Mouse (Mus musculus) brown adipose tissue, adult 24 weeks (tissue): Measurements from ENCODE around the gene Arhgap20. TPM values are rescaled to one million over a fixed set of nuclear protein-coding genes. Genes with fewer than 3 reads are reported as not detected.

Source experiments
- H3K27ac ChIP-seq: fragments of 200-500 bp; replicated peaks from 2 replicates; pipeline ENCODE4 v1.5.1; 2012; ENCODE audit warnings: low read depth, mild to moderate bottlenecking, low read length
- H3K4me1 ChIP-seq: fragments of 200-500 bp; 2 replicates; pipeline ENCODE4 v1.6.1; 2012; ENCODE audit warnings: low read length, mixed read lengths; ENCODE audit not compliant: control insufficient read depth, insufficient read depth, insufficient read length
- H3K4me3 ChIP-seq: fragments of 200-500 bp; 2 replicates; pipeline ENCODE4 v1.5.1; 2012; ENCODE audit warnings: low read depth, mild to moderate bottlenecking, low read length, moderate library complexity; ENCODE audit not compliant: insufficient read depth
- polyA plus RNA-seq: library from polyadenylated mRNA; stranded (reverse); fragments of >200 nt; gene quantifications from 2 replicates; pipeline ENCODE4 v1.2.4, GENCODE M21; 2012; ENCODE audit not compliant: missing spikeins, insufficient read depth, insufficient read length

Gene Arhgap20
- polyA plus RNA-seq, result 2.2 and 2.3 TPM in 2 replicates

- peak within 1 kb of the TSS; percentile 74 for H3K4me3 ChIP-seq
- no peaks in the 10 kb centered on the region for H3K4me1 ChIP-seq
- no peak within 1 kb of the TSS for H3K27ac ChIP-seq
Measured at GRCm38 (mm10) chr9:51764921-51765416, at the start of gene Arhgap20. Gene Arhgap20 (plus strand): TSS chr9:51765337.

GRCm38 (mm10) chr9:51718793-51719192, 46.3 kb upstream of the Arhgap20 start:
- Histone ChIP-seq H3K4me3 (no peak overlapping the region), H3K4me1 (no peaks in the 10 kb centered on the region; the same call in 1 of the 2 replicates), H3K27ac (no peak overlapping the region)

GRCm38 (mm10) chr9:51727960-51728359, 37.2 kb upstream of the Arhgap20 start:
- Histone ChIP-seq H3K4me1 (no peaks in the 10 kb centered on the region), H3K4me3 (no peak overlapping the region), H3K27ac (no peak overlapping the region)

GRCm38 (mm10) chr9:51735180-51736034, 29.7 kb upstream of the Arhgap20 start:
- Histone ChIP-seq H3K27ac (no peak overlapping the region), H3K4me3 (no peak overlapping the region), H3K4me1 (no peaks in the 10 kb centered on the region)

GRCm38 (mm10) chr9:51736750-51737368, 28.3 kb upstream of the Arhgap20 start:
- H3K27ac ChIP-seq, result no peak overlapping the region
- H3K4me3 ChIP-seq, result no peak overlapping the region
- no peaks in the 10 kb centered on the region for H3K4me1 ChIP-seq

- H3K27ac ChIP-seq, result no peak overlapping the region
- H3K4me1 ChIP-seq, result no peaks in the 10 kb centered on the region
- no peak overlapping the region for H3K4me3 ChIP-seq
Measured at GRCm38 (mm10) chr9:51738349-51738748, 26.8 kb upstream of the Arhgap20 start.

- Histone ChIP-seq H3K27ac (no peak overlapping the region), H3K4me3 (no peak overlapping the region), H3K4me1 (no peaks in the 10 kb centered on the region)
Measured at GRCm38 (mm10) chr9:51739826-51740225, 25.3 kb upstream of the Arhgap20 start.

GRCm38 (mm10) chr9:51750144-51750543, 15.0 kb upstream of the Arhgap20 start:
- Histone ChIP-seq H3K4me1 (no peaks in the 10 kb centered on the region), H3K27ac (no peak overlapping the region), H3K4me3 (no peak overlapping the region)

- H3K4me3 ChIP-seq, result no peak overlapping the region
- H3K4me1 ChIP-seq, result no peaks in the 10 kb centered on the region
- no peak overlapping the region for H3K27ac ChIP-seq
Measured at GRCm38 (mm10) chr9:51761003-51761402, 4.1 kb upstream of the Arhgap20 start.

- Histone ChIP-seq H3K4me3 (peak overlapping the region; percentile 74), H3K27ac (no peak overlapping the region), H3K4me1 (no peaks in the 10 kb centered on the region)
Measured at GRCm38 (mm10) chr9:51764041-51764875, 879 bp upstream of the Arhgap20 start.

GRCm38 (mm10) chr9:51765417-51766174, 459 bp downstream of the Arhgap20 start:
- H3K27ac ChIP-seq, result no peak overlapping the region
- H3K4me3 ChIP-seq, result peak overlapping the region; percentile 68
- H3K4me1 ChIP-seq, result no peaks in the 10 kb centered on the region

GRCm38 (mm10) chr9:51766175-51767062, 1.3 kb downstream of the Arhgap20 start:
- Histone ChIP-seq H3K27ac (no peak overlapping the region), H3K4me3 (peak overlapping the region; percentile 68), H3K4me1 (no peaks in the 10 kb centered on the region)

GRCm38 (mm10) chr9:51774201-51774600, 9.1 kb downstream of the Arhgap20 start:
- no peak overlapping the region for H3K27ac ChIP-seq
- no peak overlapping the region for H3K4me3 ChIP-seq
- H3K4me1 ChIP-seq, result no peaks in the 10 kb centered on the region
